Mouse (Mus musculus) liver, embryonic 11.5 days (tissue): Measurements from ENCODE around the gene 1500009L16Rik. TPM values are rescaled to one million over a fixed set of nuclear protein-coding genes. Genes with fewer than 3 reads are reported as not detected.

ENCODE experiments used
- ATAC-seq: fragments of 200-750 bp; cut with Nextera tagmentation; replicated peaks from 2 replicates; pipeline ENCODE4 v1.8.0; 2017; ENCODE audit warnings: moderate number of reproducible peaks, mild to moderate bottlenecking, moderate TSS enrichment, moderate library complexity; ENCODE audit not compliant: low FRiP score
- DNase-seq: peaks from one replicate; pipeline ENCODE4 v3.0.0-alpha.2; 2017; ENCODE audit warnings: low spot score
- H3K27ac ChIP-seq: fragments of 300-500 bp; sonication (generic); 2 replicates; pipeline ENCODE4 v1.5.1; 2014; ENCODE audit warnings: mild to moderate bottlenecking, low read depth, low read length, control low read depth
- H3K27me3 ChIP-seq: fragments of 300-500 bp; sonication (generic); replicated peaks from 2 replicates; pipeline ENCODE4 v1.6.1; 2014; ENCODE audit warnings: low read length, mixed read lengths; ENCODE audit not compliant: control insufficient read depth, insufficient read depth
- H3K36me3 ChIP-seq: fragments of 300-500 bp; sonication (generic); 2 replicates; pipeline ENCODE4 v1.6.1; 2014; ENCODE audit warnings: mild to moderate bottlenecking, low read length, moderate library complexity, mixed read lengths; ENCODE audit not compliant: control insufficient read depth, insufficient read depth
- H3K4me1 ChIP-seq: fragments of 300-500 bp; sonication (generic); replicated peaks from 2 replicates; pipeline ENCODE4 v1.6.1; 2014; ENCODE audit warnings: low read length, mixed read lengths; ENCODE audit not compliant: control insufficient read depth, insufficient read depth
- H3K4me2 ChIP-seq: fragments of 300-500 bp; sonication (generic); 2 replicates; pipeline ENCODE4 v1.6.1; 2014; ENCODE audit warnings: mild to moderate bottlenecking, control low read depth, moderate library complexity
- H3K4me3 ChIP-seq: fragments of 300-500 bp; sonication (generic); 2 replicates; pipeline ENCODE4 v1.5.1; 2014; ENCODE audit warnings: low read depth, low read length, control low read depth
- H3K9ac ChIP-seq: fragments of 300-500 bp; sonication (generic); 2 replicates; pipeline ENCODE4 v1.6.1; 2014; ENCODE audit warnings: low read depth, low read length, control low read depth
- H3K9me3 ChIP-seq: fragments of 300-500 bp; sonication (generic); 2 replicates; pipeline ENCODE4 v1.6.1; 2016; ENCODE audit warnings: low read length, inconsistent platforms, mixed read lengths; ENCODE audit not compliant: control insufficient read depth
- WGBS: fragments of 180-500 bp; shearing (Covaris S2); extraction: QIAGEN DNeasy Blood & Tissue Kit; methylation state at CpG from one replicate; pipeline ENCODE4 v1.1.7; 2014; 5-methylcytosine and 5-hydroxymethylcytosine counted together
- polyA plus RNA-seq: library from polyadenylated mRNA; unstranded; fragments of >200 nt; fragmentation: Nextera tagmentation; extraction: Ambion mirVana; gene quantifications from 2 replicates; pipeline ENCODE4 v1.2.1, GENCODE M21; 2014

Gene 1500009L16Rik
- polyA plus RNA-seq, 1 experiment from 2014 or later = 7.8 TPM

- no peaks in the 10 kb centered on the region for H3K9me3 ChIP-seq
- H3K4me2 ChIP-seq = no peak overlapping the region
- no peak overlapping the region for H3K27ac ChIP-seq
- 0 out of 2 replicates have a peak, but pooled peaks cover 8% of the 10 kb centered on the region for H3K4me1 ChIP-seq
- H3K36me3 ChIP-seq = no peaks in the 10 kb centered on the region
- ATAC-seq (no peak), DNase-seq (no peak)
- 82% methylated on average over 6 of the region's 6 CpGs for WGBS
- no peak overlapping the region for H3K4me3 ChIP-seq
- H3K9ac ChIP-seq = no peak overlapping the region
- no peaks in the 10 kb centered on the region for H3K27me3 ChIP-seq
Measured at GRCm38 (mm10) chr10:83804021-83804420, 81.4 kb downstream of the 1500009L16Rik start.

GRCm38 (mm10) chr10:83805201-83805718 is 82.6 kb downstream of the 1500009L16Rik start:
- H3K27me3 ChIP-seq = no peaks in the 10 kb centered on the region
- no peak overlapping the region for H3K9ac ChIP-seq
- 19% methylated on average over 11 of the region's 11 CpGs for WGBS
- H3K4me1 ChIP-seq = 0 out of 2 replicates have a peak, but pooled peaks cover 8% of the 10 kb centered on the region
- DNase-seq (peak; percentile 48), ATAC-seq (0 out of 2 replicates have a peak, but pooled peaks have one; percentile 23)
- no peak overlapping the region; the same call in 1 of the 2 replicates for H3K4me2 ChIP-seq
- no peak overlapping the region for H3K4me3 ChIP-seq
- no peaks in the 10 kb centered on the region for H3K36me3 ChIP-seq
- H3K9me3 ChIP-seq = no peaks in the 10 kb centered on the region
- H3K27ac ChIP-seq = peak overlapping the region; percentile 42; the same call in 1 of the 2 replicates

GRCm38 (mm10) chr10:83807251-83807650 is 84.6 kb downstream of the 1500009L16Rik start:
- H3K4me3 ChIP-seq = no peak overlapping the region
- H3K9me3 ChIP-seq = no peaks in the 10 kb centered on the region
- no peak overlapping the region for H3K4me2 ChIP-seq
- H3K27me3 ChIP-seq = no peaks in the 10 kb centered on the region
- no peak for DNase-seq
- no peak overlapping the region for H3K9ac ChIP-seq
- 77% methylated on average over 8 of the region's 8 CpGs for WGBS
- H3K27ac ChIP-seq = no peak overlapping the region
- H3K4me1 ChIP-seq = 0 out of 2 replicates have a peak, but pooled peaks cover 8% of the 10 kb centered on the region
- no peaks in the 10 kb centered on the region for H3K36me3 ChIP-seq
- no peak for ATAC-seq

Other genes with a start within 250 kb of the 1500009L16Rik start
- gene Aldh1l2, start 188.7 kb upstream of the 1500009L16Rik start, polyA plus RNA-seq = 0.58 and 0.81 TPM in 2 replicates
- 27.5 and 31.0 TPM in 2 replicates for gene Washc4, start 179.1 kb upstream of the 1500009L16Rik start, polyA plus RNA-seq
- 26.8 and 29.9 TPM in 2 replicates for gene Appl2, start 74.1 kb upstream of the 1500009L16Rik start, polyA plus RNA-seq